Mouse (Mus musculus): ENCODE measurements around the gene Retreg1. TPM values are rescaled to one million over a fixed set of nuclear protein-coding genes. Genes with fewer than 3 reads are reported as not detected.

Gene Retreg1
- polyA plus RNA-seq, 1 experiment from 2014 or later: 8.0 TPM

DNA sequence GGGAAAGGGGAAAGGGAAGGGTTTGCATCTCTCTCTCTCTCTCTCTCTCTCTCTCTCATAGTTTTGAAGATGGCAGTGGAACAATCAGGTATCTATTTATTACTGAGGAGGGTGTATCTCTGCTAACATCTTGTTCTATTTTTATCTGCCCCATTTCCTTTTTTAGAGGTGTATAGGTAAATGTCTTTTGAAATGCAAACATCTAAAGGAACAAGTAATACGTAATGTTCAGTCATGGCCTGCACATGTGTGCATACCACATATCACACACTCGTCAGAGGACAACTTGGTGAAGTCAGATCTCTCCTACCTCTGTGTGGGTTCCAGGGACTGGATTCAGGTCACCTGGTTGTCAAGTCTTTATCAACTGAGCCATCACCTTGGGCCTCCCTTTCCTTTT is 25.8 kb upstream of the Retreg1 start:
- WGBS: 89% methylated on average over 2 of the region's 2 CpGs
- no peak overlapping the region for H3K4me2 ChIP-seq (ENCODE audit: low read length)
- DNase-seq (ENCODE audit: low spot score) (no peak), ATAC-seq (replicated peaks; ENCODE audit: low FRiP score, low TSS enrichment, low read depth) (no peak)
- 0 out of 2 replicates have a peak, but pooled peaks cover 12% of the 10 kb centered on the region for H3K9me3 ChIP-seq (ENCODE audit: control insufficient read depth, low read length)
- H3K27ac ChIP-seq (ENCODE audit: low read depth): no peak overlapping the region
- H3K9ac ChIP-seq (ENCODE audit: low read length): no peak overlapping the region
- peaks cover 24% of the 10 kb centered on the region for H3K36me3 ChIP-seq (ENCODE audit: control insufficient read depth, insufficient read depth, low read length)
- no peaks in the 10 kb centered on the region for H3K27me3 ChIP-seq (replicated peaks; ENCODE audit: control insufficient read depth, insufficient read depth, low read length)
- H3K4me1 ChIP-seq (replicated peaks; ENCODE audit: control insufficient read depth, insufficient read depth, low read length): no peaks in the 10 kb centered on the region
- H3K4me3 ChIP-seq (ENCODE audit: low read depth, low read length): no peak overlapping the region

GRCm38 (mm10) chr15:25821981-25822380 is 21.0 kb upstream of the Retreg1 start:
- DNase-seq (ENCODE audit: low spot score) (no peak), ATAC-seq (replicated peaks; ENCODE audit: low FRiP score, low TSS enrichment, low read depth) (no peak)
- Histone ChIP-seq H3K9ac (ENCODE audit: low read length) (no peak overlapping the region), H3K4me2 (ENCODE audit: low read length) (no peak overlapping the region), H3K36me3 (ENCODE audit: control insufficient read depth, insufficient read depth, low read length) (no peaks in the 10 kb centered on the region), H3K27ac (ENCODE audit: low read depth) (no peak overlapping the region), H3K27me3 (replicated peaks; ENCODE audit: control insufficient read depth, insufficient read depth, low read length) (no peaks in the 10 kb centered on the region), H3K4me1 (replicated peaks; ENCODE audit: control insufficient read depth, insufficient read depth, low read length) (no peaks in the 10 kb centered on the region), H3K9me3 (ENCODE audit: control insufficient read depth, low read length) (0 out of 2 replicates have a peak, but pooled peaks cover 3% of the 10 kb centered on the region), H3K4me3 (ENCODE audit: low read depth, low read length) (no peak overlapping the region)

DNA sequence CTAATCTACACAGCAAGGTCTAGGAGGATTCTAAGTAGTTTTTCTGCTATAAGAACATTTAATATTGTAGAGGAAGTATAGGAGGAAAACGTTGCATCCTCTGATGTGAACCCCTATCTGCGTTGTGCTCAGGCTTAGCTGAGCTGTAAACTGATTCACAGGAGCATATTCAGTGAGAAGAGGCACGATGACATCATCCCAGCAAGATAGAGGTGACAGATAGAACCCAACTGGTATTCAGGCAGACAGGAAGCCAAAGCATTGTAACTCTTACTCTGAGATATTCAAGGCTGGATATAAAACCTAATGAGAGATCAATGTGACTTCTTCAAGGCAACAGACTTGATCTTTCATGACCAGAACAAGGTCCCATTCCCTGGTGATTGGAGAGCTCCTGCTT is 20.3 kb upstream of the Retreg1 start:
- H3K9ac ChIP-seq (ENCODE audit: low read length): no peak overlapping the region
- H3K36me3 ChIP-seq (ENCODE audit: control insufficient read depth, insufficient read depth, low read length): no peaks in the 10 kb centered on the region
- no peaks in the 10 kb centered on the region for H3K27me3 ChIP-seq (replicated peaks; ENCODE audit: control insufficient read depth, insufficient read depth, low read length)
- no peak for ATAC-seq (replicated peaks; ENCODE audit: low FRiP score, low TSS enrichment, low read depth)
- no peak for DNase-seq (ENCODE audit: low spot score)
- no peaks in the 10 kb centered on the region for H3K4me1 ChIP-seq (replicated peaks; ENCODE audit: control insufficient read depth, insufficient read depth, low read length)
- H3K4me2 ChIP-seq (ENCODE audit: low read length): no peak overlapping the region
- no peak overlapping the region for H3K27ac ChIP-seq (ENCODE audit: low read depth)
- no peak overlapping the region for H3K4me3 ChIP-seq (ENCODE audit: low read depth, low read length)
- 0 out of 2 replicates have a peak, but pooled peaks cover 3% of the 10 kb centered on the region for H3K9me3 ChIP-seq (ENCODE audit: control insufficient read depth, low read length)
- 61% methylated on average over 3 of the region's 3 CpGs for WGBS

DNA sequence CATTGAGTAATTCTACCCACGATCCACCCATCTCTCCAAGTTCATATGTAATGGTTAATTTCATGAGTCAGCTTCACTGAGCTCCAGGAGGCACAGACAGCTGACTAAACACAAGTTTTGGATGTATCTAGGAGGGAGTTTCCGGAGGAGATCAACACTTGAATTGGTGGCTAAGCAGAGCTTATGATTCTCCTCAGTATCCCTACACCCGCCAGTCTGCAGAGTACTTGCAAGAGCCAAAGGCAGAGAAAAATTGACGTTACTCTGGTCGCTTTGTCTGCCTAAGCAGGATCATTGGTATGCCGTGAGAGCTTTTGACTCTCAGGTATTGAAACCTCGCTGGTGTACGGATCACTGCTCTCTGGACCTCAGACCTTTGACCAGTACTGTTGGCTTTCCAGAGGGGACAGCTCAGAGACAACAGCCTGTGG is 16.4 kb upstream of the Retreg1 start:
- no peak for DNase-seq (ENCODE audit: low spot score)
- no peak overlapping the region for H3K27ac ChIP-seq (ENCODE audit: low read depth)
- no peak for ATAC-seq (replicated peaks; ENCODE audit: low FRiP score, low TSS enrichment, low read depth)

GRCm38 (mm10) chr15:25828464-25828863 is 14.5 kb upstream of the Retreg1 start:
- Histone ChIP-seq H3K27ac (ENCODE audit: low read depth) (no peak overlapping the region), H3K9ac (ENCODE audit: low read length) (no peak overlapping the region), H3K4me1 (replicated peaks; ENCODE audit: control insufficient read depth, insufficient read depth, low read length) (no peaks in the 10 kb centered on the region), H3K9me3 (ENCODE audit: control insufficient read depth, low read length) (no peaks in the 10 kb centered on the region), H3K27me3 (replicated peaks; ENCODE audit: control insufficient read depth, insufficient read depth, low read length) (no peaks in the 10 kb centered on the region), H3K4me3 (ENCODE audit: low read depth, low read length) (no peak overlapping the region), H3K4me2 (ENCODE audit: low read length) (no peak overlapping the region), H3K36me3 (ENCODE audit: control insufficient read depth, insufficient read depth, low read length) (no peaks in the 10 kb centered on the region)
- ATAC-seq (replicated peaks; ENCODE audit: low FRiP score, low TSS enrichment, low read depth): no peak
- WGBS: 80% methylated on average over 10 of the region's 10 CpGs
- no peak for DNase-seq (ENCODE audit: low spot score)

More for the DNA sequence above, 16.4 kb upstream of the Retreg1 start:
- WGBS: 91% methylated on average over 8 of the region's 8 CpGs
- H3K4me3 ChIP-seq (ENCODE audit: low read depth, low read length): no peak overlapping the region
- no peaks in the 10 kb centered on the region for H3K27me3 ChIP-seq (replicated peaks; ENCODE audit: control insufficient read depth, insufficient read depth, low read length)
- no peaks in the 10 kb centered on the region for H3K36me3 ChIP-seq (ENCODE audit: control insufficient read depth, insufficient read depth, low read length)
- H3K9me3 ChIP-seq (ENCODE audit: control insufficient read depth, low read length): no peaks in the 10 kb centered on the region
- H3K4me2 ChIP-seq (ENCODE audit: low read length): no peak overlapping the region
- H3K4me1 ChIP-seq (replicated peaks; ENCODE audit: control insufficient read depth, insufficient read depth, low read length): no peaks in the 10 kb centered on the region
- H3K9ac ChIP-seq (ENCODE audit: low read length): no peak overlapping the region

DNA sequence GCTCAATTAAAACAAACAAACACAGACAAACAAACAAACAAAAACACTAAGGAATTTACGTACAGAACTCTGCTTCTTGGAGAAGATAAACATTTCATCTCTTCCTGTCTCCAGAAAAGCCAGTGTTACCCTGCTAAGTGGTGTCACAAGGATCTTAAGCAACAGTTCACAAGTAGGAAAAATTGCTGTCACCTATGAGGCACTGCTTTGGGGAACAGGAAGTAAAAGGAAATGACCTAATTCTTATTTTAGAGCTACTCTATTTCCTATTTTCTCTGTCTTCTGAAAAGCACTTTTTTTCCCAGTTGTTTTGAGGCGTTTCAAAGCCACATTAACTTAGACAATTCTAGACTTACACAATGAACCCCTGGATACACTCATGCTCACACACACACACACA is 12.6 kb upstream of the Retreg1 start:
- Histone ChIP-seq H3K4me2 (ENCODE audit: low read length) (no peak overlapping the region), H3K9ac (ENCODE audit: low read length) (no peak overlapping the region), H3K4me1 (replicated peaks; ENCODE audit: control insufficient read depth, insufficient read depth, low read length) (no peaks in the 10 kb centered on the region), H3K9me3 (ENCODE audit: control insufficient read depth, low read length) (no peaks in the 10 kb centered on the region), H3K27me3 (replicated peaks; ENCODE audit: control insufficient read depth, insufficient read depth, low read length) (no peaks in the 10 kb centered on the region), H3K36me3 (ENCODE audit: control insufficient read depth, insufficient read depth, low read length) (no peaks in the 10 kb centered on the region), H3K27ac (ENCODE audit: low read depth) (no peak overlapping the region), H3K4me3 (ENCODE audit: low read depth, low read length) (no peak overlapping the region)
- ATAC-seq (replicated peaks; ENCODE audit: low FRiP score, low TSS enrichment, low read depth) (no peak), DNase-seq (ENCODE audit: low spot score) (no peak)
- WGBS: 55% methylated on average over 2 of the region's 2 CpGs

DNA sequence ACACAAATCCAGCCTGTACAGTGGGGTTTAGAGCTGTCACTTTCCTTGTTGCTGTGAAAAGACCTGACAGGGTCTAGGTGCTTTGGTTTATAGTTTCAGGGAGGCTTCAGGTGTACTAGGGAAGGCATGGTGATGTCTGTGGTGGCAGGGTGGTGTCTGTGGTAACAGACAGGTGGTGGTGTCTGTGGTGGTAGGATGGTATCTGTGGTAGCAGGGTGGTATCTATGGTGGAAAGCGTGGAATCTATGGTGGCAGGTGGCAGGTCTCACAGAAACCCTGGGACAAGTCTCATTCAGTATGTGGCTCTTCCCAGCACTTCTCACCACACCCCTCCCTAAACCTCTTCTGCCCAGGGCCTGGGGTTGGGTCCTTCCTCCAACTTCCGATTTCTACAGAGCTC is 8.7 kb upstream of the Retreg1 start:
- H3K4me1 ChIP-seq (replicated peaks; ENCODE audit: control insufficient read depth, insufficient read depth, low read length): no peaks in the 10 kb centered on the region
- WGBS: 88% methylated on average over 2 of the region's 2 CpGs
- H3K4me3 ChIP-seq (ENCODE audit: low read depth, low read length): no peak overlapping the region

DNA sequence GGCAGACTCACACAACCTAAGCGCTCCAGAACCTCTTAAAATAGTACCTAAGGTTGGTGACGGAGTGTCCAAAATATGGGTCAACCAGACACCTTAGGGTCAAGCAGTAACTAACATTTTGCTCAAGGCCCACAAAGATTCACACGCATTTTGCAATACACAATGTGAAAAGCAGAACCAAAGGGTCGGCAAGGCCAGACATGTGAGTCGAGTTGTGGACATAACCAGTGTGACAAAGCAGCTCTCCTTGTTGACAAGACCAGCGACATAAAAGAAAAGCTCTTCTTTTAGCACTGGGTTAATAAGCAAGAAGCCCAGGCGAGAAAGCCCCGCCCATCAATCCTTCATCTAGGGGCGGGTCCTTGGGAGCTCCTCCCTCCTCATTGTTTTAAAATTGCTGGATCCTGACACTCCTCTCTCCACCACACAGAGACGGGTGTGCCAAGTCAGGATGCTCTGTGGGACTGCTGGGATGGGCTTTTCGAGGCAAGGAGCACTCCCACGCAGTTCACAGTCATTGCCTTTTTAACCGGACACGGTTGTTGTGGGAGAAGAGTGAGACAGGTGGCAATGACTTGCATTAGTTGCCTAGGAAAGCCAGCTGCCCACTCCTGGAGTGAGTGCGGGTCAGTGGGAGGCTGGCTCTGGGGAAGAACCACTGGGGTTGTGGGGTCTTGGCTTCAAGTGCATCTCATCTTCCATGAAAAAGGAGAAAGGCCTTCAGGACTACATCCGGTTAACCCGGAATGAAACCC is 7.9 kb upstream of the Retreg1 start:
- no peak for DNase-seq (ENCODE audit: low spot score)
- H3K4me2 ChIP-seq (ENCODE audit: low read length): no peak overlapping the region
- ATAC-seq (replicated peaks; ENCODE audit: low FRiP score, low TSS enrichment, low read depth): no peak
- no peaks in the 10 kb centered on the region for H3K4me1 ChIP-seq (replicated peaks; ENCODE audit: control insufficient read depth, insufficient read depth, low read length)
- H3K4me3 ChIP-seq (ENCODE audit: low read depth, low read length): no peak overlapping the region
- H3K27ac ChIP-seq (ENCODE audit: low read depth): no peak overlapping the region
- H3K27me3 ChIP-seq (replicated peaks; ENCODE audit: control insufficient read depth, insufficient read depth, low read length): no peaks in the 10 kb centered on the region
- peaks cover 4% of the 10 kb centered on the region; the same call in 1 of the 2 replicates for H3K9me3 ChIP-seq (ENCODE audit: control insufficient read depth, low read length)
- H3K36me3 ChIP-seq (ENCODE audit: control insufficient read depth, insufficient read depth, low read length): no peaks in the 10 kb centered on the region
- 85% methylated on average over 17 of the region's 17 CpGs for WGBS
- no peak overlapping the region for H3K9ac ChIP-seq (ENCODE audit: low read length)

More for the DNA sequence above, 8.7 kb upstream of the Retreg1 start:
- ATAC-seq (replicated peaks; ENCODE audit: low FRiP score, low TSS enrichment, low read depth): no peak
- Histone ChIP-seq H3K4me2 (ENCODE audit: low read length) (no peak overlapping the region), H3K27me3 (replicated peaks; ENCODE audit: control insufficient read depth, insufficient read depth, low read length) (no peaks in the 10 kb centered on the region), H3K36me3 (ENCODE audit: control insufficient read depth, insufficient read depth, low read length) (no peaks in the 10 kb centered on the region), H3K27ac (ENCODE audit: low read depth) (no peak overlapping the region), H3K9me3 (ENCODE audit: control insufficient read depth, low read length) (peaks cover 4% of the 10 kb centered on the region; the same call in 1 of the 2 replicates), H3K9ac (ENCODE audit: low read length) (no peak overlapping the region)
- no peak for DNase-seq (ENCODE audit: low spot score)
